Mouse (Mus musculus): Measurements from ENCODE around the gene Fam169a. TPM values are rescaled to one million over a fixed set of nuclear protein-coding genes. Genes with fewer than 3 reads are reported as not detected.
"Not testable (repeated sequence)": the region's sequence is repeated elsewhere in the genome, so short reads cannot be mapped to it uniquely, and the experiment has no call there.

The Fam169a gene
- polyA plus RNA-seq, 1 experiment from 2014 or later, result 41.3 TPM

DNA sequence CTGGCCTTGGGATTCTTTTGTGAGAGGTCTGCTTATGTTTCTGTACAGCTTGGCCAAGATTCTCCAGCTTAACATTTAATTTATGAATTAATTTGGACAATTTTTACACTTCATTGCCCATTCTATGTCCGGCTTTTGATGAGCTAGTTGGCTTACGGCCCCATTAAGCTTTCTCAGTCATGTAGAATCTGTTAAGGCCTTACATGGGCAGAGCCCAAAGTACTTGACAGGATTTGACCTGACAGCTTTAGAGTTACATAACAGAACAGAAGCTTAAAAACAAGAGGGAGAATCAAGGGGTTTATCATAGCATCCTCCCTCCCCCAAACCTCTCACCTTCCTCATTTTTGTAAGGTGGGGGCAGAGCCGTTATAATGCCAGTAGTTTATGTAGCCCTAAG is 21.1 kb downstream of the Fam169a start:
- Histone ChIP-seq H3K36me3 (ENCODE audit: control insufficient read depth, insufficient read depth, low read length) (no peaks in the 10 kb centered on the region), H3K27me3 (ENCODE audit: control insufficient read depth, insufficient read depth, low read length) (no peaks in the 10 kb centered on the region), H3K4me1 (ENCODE audit: control insufficient read depth, insufficient read depth, low read length) (no peaks in the 10 kb centered on the region), H3K9me3 (ENCODE audit: control insufficient read depth, low read length) (no peaks in the 10 kb centered on the region), H3K4me3 (ENCODE audit: low read depth, low read length) (no peak overlapping the region), H3K27ac (ENCODE audit: low read depth, low read length) (no peak overlapping the region), H3K9ac (replicated peaks; ENCODE audit: low read depth, low read length) (no peak overlapping the region), H3K4me2 (ENCODE audit: low read depth, low read length) (no peak overlapping the region)
- ATAC-seq (ENCODE audit: low read depth), result no peak
- WGBS, result 76% methylated on average over 3 of the region's 3 CpGs

DNA sequence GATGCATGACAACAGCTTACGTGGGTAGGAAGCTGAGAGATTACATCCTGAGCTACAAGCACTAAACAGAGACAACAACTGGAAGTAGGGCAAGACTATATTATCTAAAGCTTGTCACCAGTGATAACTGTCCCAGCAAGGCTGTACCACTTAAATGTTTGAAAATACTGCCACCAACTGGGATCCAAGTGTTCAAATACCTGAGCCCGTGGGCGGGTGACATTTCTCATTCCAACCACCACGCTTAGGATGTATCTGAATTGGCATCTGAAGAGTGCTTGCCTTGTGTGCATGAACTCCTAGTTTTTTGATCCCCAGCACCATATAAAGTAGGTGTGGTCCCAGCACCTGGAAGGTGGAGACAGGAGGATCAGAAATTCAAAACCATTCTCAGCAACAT is 28.6 kb downstream of the Fam169a start:
- H3K27ac ChIP-seq (ENCODE audit: low read depth, low read length), result no peak overlapping the region
- H3K4me3 ChIP-seq (ENCODE audit: low read depth, low read length), result no peak overlapping the region
- H3K27me3 ChIP-seq (ENCODE audit: control insufficient read depth, insufficient read depth, low read length), result no peaks in the 10 kb centered on the region
- WGBS, result 88% methylated on average over 4 of the region's 4 CpGs
- peaks cover 14% of the 10 kb centered on the region; the same call in 1 of the 2 replicates for H3K36me3 ChIP-seq (ENCODE audit: control insufficient read depth, insufficient read depth, low read length)
- ATAC-seq (ENCODE audit: low read depth), result no peak
- no peaks in the 10 kb centered on the region for H3K4me1 ChIP-seq (ENCODE audit: control insufficient read depth, insufficient read depth, low read length)
- H3K9me3 ChIP-seq (ENCODE audit: control insufficient read depth, low read length), result no peaks in the 10 kb centered on the region
- H3K9ac ChIP-seq (replicated peaks; ENCODE audit: low read depth, low read length), result no peak overlapping the region
- no peak overlapping the region for H3K4me2 ChIP-seq (ENCODE audit: low read depth, low read length)

DNA sequence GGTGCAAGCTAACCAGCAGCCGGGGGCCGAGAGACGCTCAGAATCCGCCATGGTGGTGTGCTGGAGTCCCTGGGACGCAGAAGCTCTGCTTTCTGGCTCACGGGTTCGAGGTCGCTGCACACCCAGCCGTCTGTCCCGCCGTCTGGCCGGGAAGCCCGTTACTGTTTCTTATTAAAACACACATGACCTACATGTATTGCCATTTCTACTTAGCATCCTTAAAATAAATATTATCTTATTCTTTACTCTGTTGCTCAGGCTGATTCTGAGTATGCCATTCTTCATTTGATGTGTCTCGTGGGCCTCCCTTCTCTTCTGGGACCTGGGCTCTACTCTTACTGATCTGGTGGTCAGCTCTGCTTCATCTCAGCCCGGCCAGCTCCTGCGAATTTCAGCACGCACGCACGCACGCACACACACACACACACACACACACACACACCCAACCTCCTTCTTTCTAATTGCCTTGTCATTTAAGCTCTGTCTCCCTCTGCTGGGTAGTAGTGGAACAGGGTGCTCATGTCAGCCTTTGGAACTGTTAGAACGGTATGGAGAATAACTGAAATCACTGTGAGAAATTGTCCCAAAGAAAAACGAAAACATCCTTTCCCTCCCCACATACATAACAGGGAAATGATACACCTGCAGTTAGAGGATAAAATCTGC is 32.2 kb downstream of the Fam169a start, which contains the start of gene Gm6169:
Gm6169 (minus strand) TSS at position 51 of the 666 bp plus-strand sequence.
- Histone ChIP-seq H3K9me3 (ENCODE audit: control insufficient read depth, low read length) (no peaks in the 10 kb centered on the region), H3K27ac (ENCODE audit: low read depth, low read length) (no peak within 1 kb of the TSS), H3K27me3 (ENCODE audit: control insufficient read depth, insufficient read depth, low read length) (no peaks in the 10 kb centered on the region), H3K4me3 (ENCODE audit: low read depth, low read length) (no peak within 1 kb of the TSS), H3K4me2 (ENCODE audit: low read depth, low read length) (no peak within 1 kb of the TSS), H3K9ac (replicated peaks; ENCODE audit: low read depth, low read length) (no peak within 1 kb of the TSS), H3K36me3 (ENCODE audit: control insufficient read depth, insufficient read depth, low read length) (peaks cover 10% of the 10 kb centered on the region; the same call in 1 of the 2 replicates), H3K4me1 (ENCODE audit: control insufficient read depth, insufficient read depth, low read length) (no peaks in the 10 kb centered on the region)
- 0 out of 2 replicates have a peak, but pooled peaks have one; percentile 24 for ATAC-seq (ENCODE audit: low read depth)
- WGBS, result 78% methylated on average over 22 of the region's 22 CpGs

DNA sequence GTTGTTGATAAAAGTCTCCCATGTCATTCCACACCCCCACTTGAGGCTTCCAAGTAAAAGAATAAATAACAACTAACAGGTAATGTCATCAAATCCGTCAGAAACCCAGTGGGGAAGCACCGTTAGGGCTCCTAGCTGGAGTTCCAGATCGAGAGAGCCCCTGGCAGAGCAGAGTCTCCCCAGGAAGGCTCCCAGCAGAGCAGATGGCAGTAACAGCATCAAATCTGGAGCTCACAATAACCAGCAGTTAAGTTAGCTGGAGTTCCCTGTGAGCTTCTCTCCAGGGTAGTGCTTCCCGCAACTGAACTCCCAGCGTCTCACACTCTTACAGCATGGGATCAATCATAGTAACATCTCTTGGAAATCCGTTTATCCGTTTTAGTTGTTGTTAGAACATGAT is 37.9 kb downstream of the Fam169a start:
- WGBS, result 75% methylated on average over 7 of the region's 7 CpGs
- H3K27ac ChIP-seq (ENCODE audit: low read depth, low read length), result no peak overlapping the region
- H3K4me3 ChIP-seq (ENCODE audit: low read depth, low read length), result no peak overlapping the region
- no peaks in the 10 kb centered on the region for H3K4me1 ChIP-seq (ENCODE audit: control insufficient read depth, insufficient read depth, low read length)
- no peak overlapping the region for H3K4me2 ChIP-seq (ENCODE audit: low read depth, low read length)
- no peaks in the 10 kb centered on the region for H3K9me3 ChIP-seq (ENCODE audit: control insufficient read depth, low read length)
- H3K9ac ChIP-seq (replicated peaks; ENCODE audit: low read depth, low read length), result no peak overlapping the region
- no peaks in the 10 kb centered on the region for H3K27me3 ChIP-seq (ENCODE audit: control insufficient read depth, insufficient read depth, low read length)
- 0 out of 2 replicates have a peak, but pooled peaks cover 4% of the 10 kb centered on the region for H3K36me3 ChIP-seq (ENCODE audit: control insufficient read depth, insufficient read depth, low read length)
- ATAC-seq (ENCODE audit: low read depth), result no peak

DNA sequence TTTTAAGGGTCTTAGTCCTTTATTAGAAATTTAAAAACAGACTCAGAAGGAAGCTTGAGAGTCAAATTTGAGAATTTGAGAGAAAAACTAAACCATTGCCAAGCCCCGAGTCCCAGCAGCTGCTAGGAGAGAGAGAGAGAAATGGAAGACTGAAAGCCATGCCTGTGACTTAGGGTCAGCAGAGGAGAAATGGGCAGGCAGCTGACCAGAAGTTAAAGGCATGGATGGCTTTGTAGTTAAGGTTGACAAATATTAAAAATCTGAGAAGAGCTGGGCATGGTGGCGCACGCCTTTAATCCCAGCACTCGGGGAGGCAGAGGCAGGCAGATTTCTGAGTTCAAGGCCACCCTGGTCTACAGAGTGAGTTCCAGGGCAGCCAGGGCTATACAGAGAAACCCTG is 40.6 kb downstream of the Fam169a start:
- not testable (repeated sequence) for H3K36me3 ChIP-seq (ENCODE audit: control insufficient read depth, insufficient read depth, low read length); H3K9ac ChIP-seq (replicated peaks; ENCODE audit: low read depth, low read length); H3K4me1 ChIP-seq (ENCODE audit: control insufficient read depth, insufficient read depth, low read length); H3K27ac ChIP-seq (ENCODE audit: low read depth, low read length); H3K4me2 ChIP-seq (ENCODE audit: low read depth, low read length); H3K4me3 ChIP-seq (ENCODE audit: low read depth, low read length); H3K27me3 ChIP-seq (ENCODE audit: control insufficient read depth, insufficient read depth, low read length); H3K9me3 ChIP-seq (ENCODE audit: control insufficient read depth, low read length); ATAC-seq (ENCODE audit: low read depth)
- WGBS, result 95% methylated on average over 4 of the region's 4 CpGs

DNA sequence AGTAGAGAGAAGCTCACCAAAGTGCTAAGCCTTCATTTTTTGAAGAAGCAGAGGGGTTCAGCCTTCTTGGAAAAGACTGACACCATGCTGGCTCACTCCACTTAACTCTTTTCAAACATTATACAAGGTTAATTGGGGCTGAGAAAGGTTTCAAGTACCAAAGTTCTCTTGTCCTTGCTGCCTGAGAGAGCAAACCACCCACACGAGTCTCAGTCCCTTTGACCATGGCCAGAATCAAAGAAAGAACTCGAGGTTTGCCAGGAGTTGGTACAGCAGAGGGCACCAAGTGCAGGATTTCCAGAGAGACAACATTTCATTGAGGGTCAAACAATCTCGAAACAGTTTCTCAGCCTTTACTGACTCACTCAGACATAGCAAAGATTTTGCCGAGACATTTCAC is 42.0 kb downstream of the Fam169a start:
- no peak overlapping the region for H3K27ac ChIP-seq (ENCODE audit: low read depth, low read length)
- whole genome bisulfite sequencing, result 85% methylated on average over 4 of the region's 4 CpGs
- no peak for ATAC-seq (ENCODE audit: low read depth)

GRCm38 (mm10) chr13:97121341-97121740 is 54.3 kb downstream of the Fam169a start:
- Histone ChIP-seq H3K4me2 (ENCODE audit: low read depth, low read length) (no peak overlapping the region), H3K9ac (replicated peaks; ENCODE audit: low read depth, low read length) (no peak overlapping the region), H3K36me3 (ENCODE audit: control insufficient read depth, insufficient read depth, low read length) (peaks cover 35% of the 10 kb centered on the region), H3K9me3 (ENCODE audit: control insufficient read depth, low read length) (no peaks in the 10 kb centered on the region), H3K27ac (ENCODE audit: low read depth, low read length) (no peak overlapping the region), H3K4me1 (ENCODE audit: control insufficient read depth, insufficient read depth, low read length) (no peaks in the 10 kb centered on the region), H3K4me3 (ENCODE audit: low read depth, low read length) (no peak overlapping the region), H3K27me3 (ENCODE audit: control insufficient read depth, insufficient read depth, low read length) (no peaks in the 10 kb centered on the region)
- WGBS, result 83% methylated on average over 3 of the region's 3 CpGs
- no peak for ATAC-seq (ENCODE audit: low read depth)

More for the DNA sequence above, 42.0 kb downstream of the Fam169a start:
- Histone ChIP-seq H3K4me1 (ENCODE audit: control insufficient read depth, insufficient read depth, low read length) (no peaks in the 10 kb centered on the region), H3K27me3 (ENCODE audit: control insufficient read depth, insufficient read depth, low read length) (no peaks in the 10 kb centered on the region), H3K4me2 (ENCODE audit: low read depth, low read length) (no peak overlapping the region), H3K9me3 (ENCODE audit: control insufficient read depth, low read length) (no peaks in the 10 kb centered on the region), H3K4me3 (ENCODE audit: low read depth, low read length) (no peak overlapping the region), H3K36me3 (ENCODE audit: control insufficient read depth, insufficient read depth, low read length) (peaks cover 12% of the 10 kb centered on the region), H3K9ac (replicated peaks; ENCODE audit: low read depth, low read length) (no peak overlapping the region)

DNA sequence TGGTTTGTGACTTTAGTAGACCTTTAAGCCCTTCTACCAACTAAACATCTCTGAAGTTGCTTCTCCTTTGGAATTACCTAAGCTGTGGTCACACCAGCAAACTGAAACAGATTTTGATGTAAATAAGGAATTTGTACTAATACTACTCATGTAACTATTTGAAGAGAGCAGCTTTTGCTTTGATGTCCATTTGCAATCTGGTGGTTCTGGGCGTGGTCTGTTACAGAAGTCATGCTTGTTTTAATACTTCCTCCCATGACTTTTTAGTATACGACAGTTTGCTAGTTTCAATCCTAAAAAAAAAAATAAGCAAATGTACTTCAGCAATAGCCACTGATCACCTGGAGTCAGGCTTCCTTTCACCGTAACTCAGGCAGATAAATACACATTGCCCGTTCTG is 62.6 kb downstream of the Fam169a start:
- not testable (repeated sequence) for H3K4me2 ChIP-seq (ENCODE audit: low read depth, low read length); H3K4me1 ChIP-seq (ENCODE audit: control insufficient read depth, insufficient read depth, low read length); H3K4me3 ChIP-seq (ENCODE audit: low read depth, low read length); ATAC-seq (ENCODE audit: low read depth); H3K9me3 ChIP-seq (ENCODE audit: control insufficient read depth, low read length); H3K27me3 ChIP-seq (ENCODE audit: control insufficient read depth, insufficient read depth, low read length); H3K9ac ChIP-seq (replicated peaks; ENCODE audit: low read depth, low read length); H3K27ac ChIP-seq (ENCODE audit: low read depth, low read length)
- H3K36me3 ChIP-seq (ENCODE audit: control insufficient read depth, insufficient read depth, low read length), result peaks cover 23% of the 10 kb centered on the region
- WGBS, result 93% methylated on average over 2 of the region's 4 CpGs

DNA sequence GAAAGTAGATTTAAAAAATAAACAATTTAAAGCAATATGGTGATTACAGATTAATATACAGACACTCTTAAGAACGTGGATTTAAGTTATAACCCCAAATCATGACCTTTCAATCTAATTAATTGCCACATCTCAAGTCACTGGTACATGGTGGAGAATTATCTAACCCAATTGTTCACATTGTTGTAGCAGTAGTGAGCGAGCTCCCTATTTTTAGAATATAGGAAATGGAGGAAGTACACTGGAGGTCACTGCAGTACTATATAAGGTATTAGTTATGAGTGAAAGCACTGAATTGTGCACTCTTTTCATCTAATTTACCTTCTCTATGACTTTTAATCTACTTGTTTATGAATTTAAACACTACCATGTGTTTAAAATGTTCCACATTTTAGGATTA is 63.3 kb downstream of the Fam169a start:
- not testable (repeated sequence) for H3K27me3 ChIP-seq (ENCODE audit: control insufficient read depth, insufficient read depth, low read length); ATAC-seq (ENCODE audit: low read depth); H3K27ac ChIP-seq (ENCODE audit: low read depth, low read length); H3K9me3 ChIP-seq (ENCODE audit: control insufficient read depth, low read length); H3K4me1 ChIP-seq (ENCODE audit: control insufficient read depth, insufficient read depth, low read length); H3K9ac ChIP-seq (replicated peaks; ENCODE audit: low read depth, low read length); H3K4me2 ChIP-seq (ENCODE audit: low read depth, low read length); H3K4me3 ChIP-seq (ENCODE audit: low read depth, low read length)
- no CpG with 5 or more reads among the region's 2 CpGs for WGBS
- H3K36me3 ChIP-seq (ENCODE audit: control insufficient read depth, insufficient read depth, low read length), result peaks cover 26% of the 10 kb centered on the region
